In the genomic region with DNA sequence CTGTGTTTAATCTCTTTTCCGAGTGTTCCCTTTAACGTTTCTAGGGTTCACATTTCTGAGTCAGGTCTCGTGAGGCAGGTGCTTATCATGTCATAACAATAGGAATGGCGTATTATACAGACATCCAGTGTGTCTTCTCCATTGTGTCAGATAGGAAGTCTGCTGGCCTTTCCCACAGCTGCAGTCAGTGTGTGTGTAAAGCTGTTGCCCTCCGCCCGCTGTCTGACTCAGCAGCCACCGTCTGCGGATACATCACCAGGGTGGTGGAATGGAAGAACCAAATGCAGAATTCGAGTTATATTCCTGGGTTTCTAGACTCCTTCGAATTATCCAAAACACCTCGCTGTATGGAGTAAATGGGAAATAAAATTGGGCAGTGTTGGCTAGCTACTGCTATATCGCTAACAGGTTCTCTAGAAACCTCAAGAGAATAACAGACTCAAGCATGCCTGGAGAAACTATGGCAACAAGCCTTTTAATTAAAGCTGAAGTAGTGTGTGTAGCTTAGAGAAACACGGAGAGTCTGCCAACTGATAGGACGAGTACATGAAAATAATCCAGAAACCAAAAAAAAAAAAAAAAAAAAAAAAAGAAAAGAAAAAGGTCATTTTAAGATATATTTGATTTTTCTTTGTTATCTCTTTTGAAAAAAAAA, we compare ENCODE assay signal across 24 mouse cellular contexts. TPM values are rescaled to one million over a fixed set of nuclear protein-coding genes. Genes with fewer than 3 reads are reported as not detected.
DNase-seq lines count a peak whose midpoint lies in the region; ATAC-seq lines count a peak whose summit lies in the region.
"Had no signal": no experiment of that assay in that cellular context is flagged by ENCODE, and none has a peak within 500 bp of the region (broad histone marks: within the 10 kb centered on the region; RNA-seq: fewer than 3 reads in every experiment).

No protein-coding gene starts in this region.

- H3K4me2 ChIP-seq in hindbrain, embryonic 16.5 days (ENCODE audit: low read length) = no peak overlapping the region; the same call in 1 of the 2 replicates
- H3K4me2 ChIP-seq in neural tube, embryonic 15.5 days = no peak overlapping the region
- H3K4me2 ChIP-seq: embryonic facial prominence, embryonic 13.5 days; heart, embryonic 15.5 days; limb, embryonic 12.5 days; liver, embryonic 15.5 days had no signal

- no peaks in the 10 kb centered on the region for H3K4me1 ChIP-seq in hindbrain, embryonic 16.5 days (ENCODE audit: control insufficient read depth, insufficient read depth, low read depth, low read length)
- H3K4me1 ChIP-seq in neural tube, embryonic 15.5 days = peaks cover 10% of the 10 kb centered on the region; the same call in 1 of the 2 replicates
- H3K4me1 ChIP-seq: embryonic facial prominence, embryonic 13.5 days; limb, embryonic 12.5 days; liver, embryonic 15.5 days; megakaryocyte, embryonic 14.5 days had no signal

- ATAC-seq in hindbrain, embryonic 16.5 days = peak; percentile 65; the same call in 1 of the 2 replicates
- peak; percentile 47; the same call in 1 of the 2 replicates for ATAC-seq in neural tube, embryonic 15.5 days (ENCODE audit: low FRiP score)
- no peak for ATAC-seq in cerebellum, adult (ENCODE audit: insufficient number of reproducible peaks, low FRiP score, low TSS enrichment)

- no peak overlapping the region for H3K27ac ChIP-seq in hindbrain, embryonic 16.5 days (ENCODE audit: low read depth, low read length)
- no peak overlapping the region for H3K27ac ChIP-seq in neural tube, embryonic 15.5 days (replicated peaks)
- H3K27ac ChIP-seq: embryonic facial prominence, embryonic 13.5 days; heart, embryonic 15.5 days; limb, embryonic 12.5 days; liver, embryonic 15.5 days; stomach, postnatal 0 days had no signal

- H3K36me3 ChIP-seq in hindbrain, embryonic 16.5 days (ENCODE audit: control insufficient read depth, insufficient read depth, low read length) = no peaks in the 10 kb centered on the region; the same call in 1 of the 2 replicates
- H3K36me3 ChIP-seq in neural tube, embryonic 15.5 days = no peaks in the 10 kb centered on the region
- H3K36me3 ChIP-seq: embryonic facial prominence, embryonic 13.5 days; heart, embryonic 15.5 days; limb, embryonic 12.5 days; liver, embryonic 15.5 days had no signal

- WGBS in hindbrain, embryonic 16.5 days = 47% methylated on average over 14 of the region's 14 CpGs
- WGBS in neural tube, embryonic 15.5 days = 60% methylated on average over 14 of the region's 14 CpGs

- H3K27me3 ChIP-seq in hindbrain, embryonic 16.5 days (replicated peaks; ENCODE audit: control insufficient read depth, insufficient read depth, low read length) = no peaks in the 10 kb centered on the region
- H3K27me3 ChIP-seq in neural tube, embryonic 15.5 days (replicated peaks) = no peaks in the 10 kb centered on the region
- H3K27me3 ChIP-seq: embryonic facial prominence, embryonic 13.5 days; heart, embryonic 15.5 days; limb, embryonic 12.5 days; liver, embryonic 15.5 days had no signal

- peak; percentile 47 to 53 for DNase-seq in frontal cortex, postnatal 36 days (ENCODE audit: low spot score in 2 of 2)
- DNase-seq in frontal cortex, postnatal 14 days (ENCODE audit: low spot score in 2 of 2) = no peak
- peak; percentile 44 to 55 for DNase-seq in right cerebral cortex, adult 2 months (ENCODE audit: low spot score in 2 of 2)
- DNase-seq in right cerebral cortex, postnatal 4 days = no peak
- no peak for DNase-seq in MN1 (ENCODE audit: low spot score)
- DNase-seq: adrenal gland, postnatal 10 days; B cell, adult 2 months; cerebellum, adult 9-10 months; gastrocnemius, postnatal 10 days; heart, adult 18-20 months; kidney, adult 2 months; kidney, postnatal 36 days; layer of hippocampus, postnatal 36 days; lung, postnatal 10 days had no signal

- H3K9ac ChIP-seq in hindbrain, embryonic 16.5 days (ENCODE audit: low read depth, low read length) = no peak overlapping the region
- no peak overlapping the region for H3K9ac ChIP-seq in neural tube, embryonic 15.5 days (replicated peaks)
- H3K9ac ChIP-seq: embryonic facial prominence, embryonic 13.5 days; heart, embryonic 15.5 days; limb, embryonic 12.5 days; liver, embryonic 15.5 days had no signal

- H3K4me3 ChIP-seq in hindbrain, embryonic 16.5 days (ENCODE audit: low read length) = no peak overlapping the region
- no peak overlapping the region for H3K4me3 ChIP-seq in neural tube, embryonic 15.5 days (replicated peaks)
- H3K4me3 ChIP-seq: embryonic facial prominence, embryonic 13.5 days; heart, embryonic 15.5 days; limb, embryonic 12.5 days; liver, embryonic 15.5 days; megakaryocyte, embryonic 14.5 days; myocyte had no signal

- H3K9me3 ChIP-seq in hindbrain, embryonic 16.5 days (ENCODE audit: control insufficient read depth, low read length) = no peaks in the 10 kb centered on the region
- no peaks in the 10 kb centered on the region for H3K9me3 ChIP-seq in neural tube, embryonic 15.5 days (replicated peaks)
- H3K9me3 ChIP-seq: embryonic facial prominence, embryonic 13.5 days; heart, embryonic 15.5 days; limb, embryonic 12.5 days; liver, embryonic 15.5 days had no signal

RNA-seq across cellular contexts. Expression of a gene that starts 24.9 kb away (rescaled TPM):
- 37.4 and 38.3 TPM in 2 replicates for polyA plus RNA-seq in hindbrain, embryonic 16.5 days (2015; fragmentation: Nextera tagmentation; extraction: Ambion mirVana)
- polyA plus RNA-seq in neural tube, embryonic 15.5 days (2015; fragmentation: Nextera tagmentation; extraction: Ambion mirVana) = 36.0 and 38.0 TPM in 2 replicates

RNA-seq across cellular contexts. Expression of a gene that starts 25.4 kb away (rescaled TPM):
- polyA plus RNA-seq in hindbrain, embryonic 16.5 days (2015; fragmentation: Nextera tagmentation; extraction: Ambion mirVana) = 74.4 and 92.8 TPM in 2 replicates
- polyA plus RNA-seq in neural tube, embryonic 15.5 days (2015; fragmentation: Nextera tagmentation; extraction: Ambion mirVana) = 65.4 and 71.6 TPM in 2 replicates

Comparison
In these comparisons a context has a peak if more than half of its experiments do, and no peak if none do; other contexts are left out.
1. DNase-seq: peak in frontal cortex, postnatal 36 days (2 of 2) and right cerebral cortex, adult 2 months (2 of 2); none in frontal cortex, postnatal 14 days (0 of 2), right cerebral cortex, postnatal 4 days (single experiment) and MN1 (single experiment).